Mouse (Mus musculus) C2C12 (cell line): ENCODE results near the gene Nprl3. TPM values are rescaled to one million over a fixed set of nuclear protein-coding genes. Genes with fewer than 3 reads are reported as not detected.

Experiments used
- H3K27me3 ChIP-seq: one replicate; pipeline ENCODE4 v1.6.1; 2011; ENCODE audit not compliant: control insufficient read depth, insufficient read depth, insufficient read length
- H3K36me3 ChIP-seq: one replicate; pipeline ENCODE4 v1.6.1; 2011; ENCODE audit not compliant: control insufficient read depth, insufficient read depth
- H3K4me3 ChIP-seq: one replicate; pipeline ENCODE4 v1.5.1; 2011; ENCODE audit warnings: mild to moderate bottlenecking, control low read depth; ENCODE audit not compliant: poor library complexity, insufficient read depth, severe bottlenecking
- H3K79me2 ChIP-seq: one replicate; pipeline ENCODE4 v1.6.1; 2011; ENCODE audit not compliant: control insufficient read depth, insufficient read depth
- H3K79me3 ChIP-seq: one replicate; pipeline ENCODE4 v1.6.1; 2011; ENCODE audit warnings: low read depth, control low read depth
- H3ac ChIP-seq: one replicate; pipeline ENCODE3; 2011; ENCODE audit warnings: low read depth; ENCODE audit not compliant: control insufficient read depth, insufficient read length
- CEBPB ChIP-seq: IDR thresholded peaks from one replicate; pipeline ENCODE4 v1.6.1; 2011; ENCODE audit warnings: low read depth, mild to moderate bottlenecking, control low read depth, moderate library complexity
- CTCF ChIP-seq: IDR thresholded peaks from one replicate; pipeline ENCODE4 v1.5.1; 2011; ENCODE audit not compliant: control insufficient read depth, insufficient read depth, insufficient read length
- FOSL1 ChIP-seq: IDR thresholded peaks from one replicate; pipeline ENCODE4 v1.8.0; 2011; ENCODE audit warnings: mild to moderate bottlenecking, low read length; ENCODE audit not compliant: poor library complexity, insufficient read depth, severe bottlenecking
- MAX ChIP-seq: IDR thresholded peaks from one replicate; pipeline ENCODE4 v1.6.1; 2011; ENCODE audit warnings: mild to moderate bottlenecking, control low read depth
- MYOD1 ChIP-seq: IDR thresholded peaks from one replicate; pipeline ENCODE4 v1.6.1; 2011; ENCODE audit warnings: low read depth; ENCODE audit not compliant: control insufficient read depth, insufficient read length
- MYOG ChIP-seq: IDR thresholded peaks from one replicate; pipeline ENCODE4 v1.6.1; 2011; ENCODE audit not compliant: control insufficient read depth, insufficient read length; ENCODE audit errors: extremely low read depth
- USF1 ChIP-seq: IDR thresholded peaks from one replicate; pipeline ENCODE4 v1.6.1; 2011; ENCODE audit warnings: low read depth, mild to moderate bottlenecking, control low read depth, moderate library complexity
- polyA plus RNA-seq: library from polyadenylated mRNA; unstranded; fragments of >200 nt; fragmentation: generic; extraction: Trizol; gene quantifications from one replicate; pipeline ENCODE4 v1.2.1, GENCODE M21; 2012; ENCODE audit warnings: missing spikeins

Gene Nprl3
- polyA plus RNA-seq, 1 experiment: 34.0 TPM

DNA sequence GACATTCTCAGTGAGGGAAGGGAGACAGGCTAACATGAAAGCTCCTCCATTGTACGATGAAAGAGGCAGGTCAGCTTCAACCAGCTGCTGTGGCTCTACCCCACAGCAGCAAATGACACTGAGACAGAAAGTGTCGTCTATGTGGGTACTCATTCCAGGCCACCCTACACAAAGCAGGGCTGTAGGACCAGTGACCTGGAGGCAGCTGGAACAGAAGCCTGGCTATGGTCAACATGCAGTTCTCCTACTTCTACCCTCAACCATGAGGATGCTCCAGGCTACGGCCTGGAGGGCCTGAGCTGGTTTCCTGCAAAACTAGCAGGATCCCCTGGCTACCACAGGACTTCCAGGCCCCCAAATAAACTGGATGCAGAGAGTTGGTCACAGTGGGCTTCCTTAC is 10.9 kb downstream of the Nprl3 start:
- Histone ChIP-seq H3K4me3 (no peak overlapping the region), H3K27me3 (no peaks in the 10 kb centered on the region), H3K79me3 (peaks cover 1% of the 10 kb centered on the region), H3ac (no peak overlapping the region), H3K36me3 (peaks cover 49% of the 10 kb centered on the region), H3K79me2 (peaks cover 31% of the 10 kb centered on the region)
- TF ChIP-seq CTCF (no peak), MAX (no peak), FOSL1 (no peak), CEBPB (no peak), MYOD1 (no peak), MYOG (no peak)

DNA sequence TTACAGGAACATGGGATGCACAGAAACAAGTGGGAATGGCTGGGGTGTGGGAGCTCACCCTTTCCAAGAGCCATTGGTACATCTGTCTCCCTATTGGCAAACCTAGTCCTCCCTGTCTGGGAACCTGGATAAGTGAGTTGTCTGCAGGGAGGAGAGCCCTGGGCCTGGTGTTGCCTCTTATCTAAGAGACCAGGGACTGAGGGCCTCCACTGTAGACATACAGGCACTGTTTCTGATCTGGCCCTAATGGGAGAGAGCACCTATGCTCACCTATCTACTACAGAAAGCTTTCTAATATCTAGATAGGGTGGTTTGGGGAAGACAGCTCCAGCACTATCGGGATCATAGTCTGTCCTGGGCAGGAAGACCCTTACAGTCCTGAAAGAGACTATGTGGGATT is 11.4 kb downstream of the Nprl3 start:
- Histone ChIP-seq H3K4me3 (no peak overlapping the region), H3K79me3 (peaks cover 1% of the 10 kb centered on the region), H3ac (peak overlapping the region; percentile 25), H3K27me3 (no peaks in the 10 kb centered on the region), H3K36me3 (peaks cover 45% of the 10 kb centered on the region), H3K79me2 (peaks cover 27% of the 10 kb centered on the region)
- TF ChIP-seq FOSL1 (no peak), MYOG (no peak), MAX (no peak), CEBPB (no peak), MYOD1 (no peak), CTCF (no peak), USF1 (no peak)

DNA sequence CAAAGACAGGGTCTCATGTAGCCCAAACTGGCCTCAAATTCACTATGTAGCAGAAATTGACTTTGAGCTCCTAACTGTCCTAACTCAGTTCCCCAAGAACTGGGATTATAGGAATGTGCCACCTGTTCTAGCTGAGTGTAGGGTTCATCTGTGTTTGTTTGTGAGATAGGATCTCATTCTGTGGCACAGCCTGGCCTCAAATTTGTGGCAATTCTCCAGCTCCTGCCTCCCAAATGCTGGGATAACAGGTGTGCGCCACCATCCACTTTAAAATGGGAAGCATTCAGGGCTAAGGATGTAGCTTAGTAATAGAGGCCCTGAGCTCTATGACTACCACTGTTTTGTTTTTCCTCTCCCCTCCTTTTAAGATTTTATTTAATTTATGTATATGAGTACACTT is 14.4 kb downstream of the Nprl3 start:
- no peaks in the 10 kb centered on the region for H3K79me3 ChIP-seq
- no peaks in the 10 kb centered on the region for H3K27me3 ChIP-seq
- no peak overlapping the region for H3K4me3 ChIP-seq
- H3ac ChIP-seq: no peak overlapping the region
- peaks cover 50% of the 10 kb centered on the region for H3K36me3 ChIP-seq
- TF ChIP-seq MYOG: no peak
- no peak for TF ChIP-seq CTCF
- TF ChIP-seq USF1: no peak
- TF ChIP-seq CEBPB: no peak
- TF ChIP-seq FOSL1: no peak
- TF ChIP-seq MYOD1: peak; percentile 78
- no peak for TF ChIP-seq MAX
- peaks cover 17% of the 10 kb centered on the region for H3K79me2 ChIP-seq

DNA sequence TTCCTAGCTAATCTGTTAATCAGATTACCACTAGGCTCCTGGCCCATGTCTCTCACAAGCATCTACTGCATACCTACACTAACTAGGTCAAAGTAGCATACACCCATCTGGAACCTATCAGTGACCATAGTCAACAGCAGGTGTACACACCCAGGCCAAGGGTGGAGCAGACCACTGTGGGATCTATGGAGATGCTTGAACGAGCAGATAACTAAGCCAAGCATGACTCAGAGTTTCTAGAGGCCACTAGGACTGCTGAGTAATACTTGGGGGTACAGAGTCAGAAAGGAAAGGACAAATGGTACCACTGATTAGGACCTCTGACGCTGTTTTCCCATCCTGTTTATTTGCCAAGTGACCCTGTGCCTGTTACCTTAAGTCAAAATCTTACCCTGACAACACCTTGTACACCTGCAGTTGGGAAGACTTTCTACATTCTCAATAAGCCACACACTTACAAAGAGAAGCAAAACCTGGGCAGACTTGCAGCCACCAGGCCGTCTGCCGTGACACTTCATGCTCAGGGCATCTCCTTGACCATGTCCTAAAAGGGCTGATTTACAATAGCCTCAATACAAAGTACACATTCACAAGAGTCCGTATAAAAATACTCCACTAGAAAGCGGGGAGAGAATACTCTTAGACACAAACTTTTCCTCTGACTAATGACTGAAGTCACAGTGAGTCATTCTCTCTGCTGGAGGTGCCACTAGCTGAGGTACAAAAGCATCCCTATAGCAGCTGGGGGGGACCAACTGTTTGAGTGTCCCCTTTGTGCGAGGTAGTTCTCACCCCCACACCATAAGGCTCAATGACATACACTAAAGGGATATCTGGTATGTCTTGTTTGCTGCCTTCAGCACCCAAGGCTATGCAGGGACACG is 16.4 kb downstream of the Nprl3 start:
- Histone ChIP-seq H3ac (peak overlapping the region; percentile 54), H3K27me3 (no peaks in the 10 kb centered on the region), H3K79me2 (peaks cover 17% of the 10 kb centered on the region), H3K36me3 (peaks cover 70% of the 10 kb centered on the region), H3K4me3 (no peak overlapping the region), H3K79me3 (no peaks in the 10 kb centered on the region)
- TF ChIP-seq CEBPB (no peak), MAX (no peak), CTCF (no peak), MYOG (no peak), FOSL1 (peak; percentile 49), MYOD1 (peak; percentile 93), USF1 (no peak)

DNA sequence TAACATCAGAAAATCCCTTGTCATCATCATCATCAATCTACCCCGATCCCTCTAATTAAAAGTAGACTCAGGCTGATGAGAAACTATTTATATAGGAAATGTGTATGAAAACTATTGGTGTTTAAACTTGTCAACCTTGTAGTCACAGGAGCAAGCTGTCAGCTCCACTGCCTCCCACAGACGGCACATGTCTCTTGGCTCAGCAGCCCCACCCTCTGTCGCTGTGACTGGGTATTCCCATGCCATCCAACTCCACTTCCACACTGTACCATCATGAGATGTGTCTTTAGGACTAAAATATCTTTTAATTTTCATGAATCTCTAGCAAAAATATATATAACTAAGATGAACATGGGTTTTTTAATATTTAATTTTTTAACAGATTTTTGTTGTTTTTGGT is 19.2 kb downstream of the Nprl3 start:
- Histone ChIP-seq H3ac (no peak overlapping the region), H3K27me3 (no peaks in the 10 kb centered on the region), H3K36me3 (peaks cover 75% of the 10 kb centered on the region), H3K79me3 (no peaks in the 10 kb centered on the region), H3K79me2 (peaks cover 10% of the 10 kb centered on the region), H3K4me3 (no peak overlapping the region)
- no peak for TF ChIP-seq MAX
- no peak for TF ChIP-seq CEBPB
- TF ChIP-seq MYOG: no peak
- no peak for TF ChIP-seq CTCF
- TF ChIP-seq USF1: no peak
- TF ChIP-seq MYOD1: no peak
- no peak for TF ChIP-seq FOSL1
